Mouse (Mus musculus) intestine, embryonic 14.5 days (tissue): Measurements from ENCODE around the gene Olfr1286. TPM values are rescaled to one million over a fixed set of nuclear protein-coding genes. Genes with fewer than 3 reads are reported as not detected.

Experiments
- ATAC-seq: fragments of 200-750 bp; cut with Nextera tagmentation; replicated peaks from 2 replicates; pipeline ENCODE4 v1.8.0; 2017; ENCODE audit warnings: low read depth, moderate number of reproducible peaks, moderate TSS enrichment, moderate library complexity; ENCODE audit not compliant: low FRiP score, low TSS enrichment
- DNase-seq: peaks from one replicate; pipeline ENCODE4 v3.0.0-alpha.2; 2018; ENCODE audit warnings: low spot score
- H3K27ac ChIP-seq: fragments of 300-500 bp; sonication (generic); 2 replicates; pipeline ENCODE4 v1.5.1; 2014; ENCODE audit warnings: low read depth, mild to moderate bottlenecking, control low read depth
- H3K27me3 ChIP-seq: fragments of 300-500 bp; sonication (generic); replicated peaks from 2 replicates; pipeline ENCODE4 v1.6.1; 2014; ENCODE audit warnings: low read length, control low read depth; ENCODE audit not compliant: control insufficient read depth, insufficient read depth
- H3K36me3 ChIP-seq: fragments of 300-500 bp; sonication (generic); 2 replicates; pipeline ENCODE4 v1.6.1; 2014; ENCODE audit warnings: low read length, control low read depth; ENCODE audit not compliant: control insufficient read depth, insufficient read depth
- H3K4me1 ChIP-seq: fragments of 300-500 bp; sonication (generic); replicated peaks from 2 replicates; pipeline ENCODE4 v1.6.1; 2014; ENCODE audit warnings: low read length, control low read depth, mixed read lengths; ENCODE audit not compliant: control insufficient read depth, insufficient read depth
- H3K4me2 ChIP-seq: fragments of 300-500 bp; sonication (generic); 2 replicates; pipeline ENCODE4 v1.6.1; 2014; ENCODE audit warnings: low read length
- H3K4me3 ChIP-seq: fragments of 300-500 bp; sonication (generic); 2 replicates; pipeline ENCODE4 v1.5.1; 2014; ENCODE audit warnings: low read depth, low read length, control low read depth, mixed read lengths
- H3K9ac ChIP-seq: fragments of 300-500 bp; sonication (generic); 2 replicates; pipeline ENCODE4 v1.6.1; 2014; ENCODE audit warnings: mild to moderate bottlenecking, low read length
- H3K9me3 ChIP-seq: fragments of 300-500 bp; sonication (generic); 2 replicates; pipeline ENCODE4 v1.6.1; 2016; ENCODE audit warnings: low read length, control low read depth; ENCODE audit not compliant: control insufficient read depth
- WGBS: fragments of 180-500 bp; shearing (Covaris S2); extraction: QIAGEN DNeasy Blood & Tissue Kit; methylation state at CpG from one replicate; pipeline ENCODE4 v1.1.7; 2014; 5-methylcytosine and 5-hydroxymethylcytosine counted together
- polyA plus RNA-seq: library from polyadenylated mRNA; unstranded; fragments of >200 nt; fragmentation: Nextera tagmentation; extraction: Ambion mirVana; gene quantifications from 2 replicates; pipeline ENCODE4 v1.2.1, GENCODE M21; 2014

Gene Olfr1286
- polyA plus RNA-seq = not detected in 2 replicates

GRCm38 (mm10) chr2:111422931-111423330 is at the start of gene Olfr1286:
Gene Olfr1286 (minus strand): TSS chr2:111423115.
- WGBS = 51% methylated on average over 1 of the region's 1 CpGs
- H3K4me1 ChIP-seq = no peaks in the 10 kb centered on the region
- no peak within 1 kb of the TSS for H3K4me2 ChIP-seq
- DNase-seq (no peak), ATAC-seq (no peak)
- no peaks in the 10 kb centered on the region for H3K36me3 ChIP-seq
- H3K4me3 ChIP-seq = no peak within 1 kb of the TSS
- no peaks in the 10 kb centered on the region for H3K27me3 ChIP-seq
- no peaks in the 10 kb centered on the region for H3K9me3 ChIP-seq
- H3K27ac ChIP-seq = no peak within 1 kb of the TSS
- no peak within 1 kb of the TSS for H3K9ac ChIP-seq

GRCm38 (mm10) chr2:111448842-111449241 is 25.9 kb upstream of the Olfr1286 start, which contains the start of gene Olfr1287:
Gene Olfr1287 (plus strand): TSS chr2:111449142.
- WGBS = 75% methylated on average over 1 of the region's 1 CpGs
- H3K4me3 ChIP-seq = no peak within 1 kb of the TSS
- H3K27me3 ChIP-seq = no peaks in the 10 kb centered on the region
- H3K4me2 ChIP-seq = no peak within 1 kb of the TSS
- no peak for DNase-seq
- no peak within 1 kb of the TSS for H3K27ac ChIP-seq
- no peaks in the 10 kb centered on the region for H3K9me3 ChIP-seq
- no peaks in the 10 kb centered on the region for H3K36me3 ChIP-seq
- no peak within 1 kb of the TSS for H3K9ac ChIP-seq
- ATAC-seq = no peak
- no peaks in the 10 kb centered on the region for H3K4me1 ChIP-seq

GRCm38 (mm10) chr2:111375222-111375621 is 47.7 kb downstream of the Olfr1286 start, which contains the start of gene Olfr1284:
Gene Olfr1284 (plus strand): TSS chr2:111375522.
- no peak within 1 kb of the TSS for H3K4me3 ChIP-seq
- no peak for ATAC-seq
- WGBS = 91% methylated on average over 1 of the region's 1 CpGs

More at GRCm38 (mm10) chr2:111375222-111375621, 47.7 kb downstream of the Olfr1286 start, which contains the start of gene Olfr1284:
- no peak within 1 kb of the TSS for H3K27ac ChIP-seq
- no peak within 1 kb of the TSS for H3K9ac ChIP-seq
- no peaks in the 10 kb centered on the region for H3K9me3 ChIP-seq
- no peak within 1 kb of the TSS for H3K4me2 ChIP-seq
- DNase-seq = no peak
- no peaks in the 10 kb centered on the region for H3K4me1 ChIP-seq
- H3K36me3 ChIP-seq = no peaks in the 10 kb centered on the region
- H3K27me3 ChIP-seq = no peaks in the 10 kb centered on the region

Other genes with a start within 250 kb of the Olfr1286 start
- gene 4930430A15Rik, start 193.5 kb downstream of the Olfr1286 start, polyA plus RNA-seq = not detected in 2 replicates
- not detected in 2 replicates for gene Olfr1275, start 187.8 kb downstream of the Olfr1286 start, polyA plus RNA-seq
- not detected in 2 replicates for gene Olfr1276, start 168.6 kb downstream of the Olfr1286 start, polyA plus RNA-seq
- gene Olfr1277, start 149.0 kb downstream of the Olfr1286 start, polyA plus RNA-seq = not detected in 2 replicates
- gene Olfr1278, start 133.0 kb downstream of the Olfr1286 start, polyA plus RNA-seq = not detected in 2 replicates
- not detected in 2 replicates for gene Olfr1279, start 122.5 kb downstream of the Olfr1286 start, polyA plus RNA-seq
- not detected in 2 replicates for gene Olfr1280, start 109.1 kb downstream of the Olfr1286 start, polyA plus RNA-seq
- gene Olfr1281, start 96.6 kb downstream of the Olfr1286 start, polyA plus RNA-seq = not detected in 2 replicates
- not detected in 2 replicates for gene Olfr1282, start 87.0 kb downstream of the Olfr1286 start, polyA plus RNA-seq
- gene Olfr1283, start 56.3 kb downstream of the Olfr1286 start, polyA plus RNA-seq = not detected in 2 replicates
- not detected in 2 replicates for gene Olfr1284, start 47.6 kb downstream of the Olfr1286 start, polyA plus RNA-seq
- gene Olfr1287, start 26.0 kb upstream of the Olfr1286 start, polyA plus RNA-seq = not detected in 2 replicates
- not detected in 2 replicates for gene Olfr1288, start 51.0 kb upstream of the Olfr1286 start, polyA plus RNA-seq
- not detected in 2 replicates for gene Olfr1289, start 57.7 kb upstream of the Olfr1286 start, polyA plus RNA-seq
- gene Olfr1290, start 70.7 kb upstream of the Olfr1286 start, polyA plus RNA-seq = not detected in 2 replicates
- gene Olfr1291-ps1, start 74.1 kb upstream of the Olfr1286 start, polyA plus RNA-seq = not detected in 2 replicates
- gene Olfr1293-ps, start 102.1 kb upstream of the Olfr1286 start, polyA plus RNA-seq = not detected in 2 replicates
- not detected in 2 replicates for gene Olfr1294, start 117.2 kb upstream of the Olfr1286 start, polyA plus RNA-seq
- gene Olfr1295, start 146.6 kb upstream of the Olfr1286 start, polyA plus RNA-seq = not detected in 2 replicates
- not detected in 2 replicates for gene Olfr1297, start 203.4 kb upstream of the Olfr1286 start, polyA plus RNA-seq
- gene Olfr1298, start 226.1 kb upstream of the Olfr1286 start, polyA plus RNA-seq = not detected in 2 replicates
- not detected in 2 replicates for gene Olfr1299, start 238.3 kb upstream of the Olfr1286 start, polyA plus RNA-seq